Mouse (Mus musculus) kidney, postnatal 0 days (tissue): ENCODE measurements at regions not wholly inside any gene's neighbourhood (a gene's known extent, or its start where the extent isn't known, plus 50 kb on each side); places are given as distances from the start of the nearest gene placed in this dataset.

Experiments
- ATAC-seq: fragments of 200-750 bp; cut with Nextera tagmentation; replicated peaks from 2 replicates; pipeline ENCODE4 v1.8.0; 2017; ENCODE audit warnings: low read depth, moderate number of reproducible peaks, moderate TSS enrichment, moderate library complexity; ENCODE audit not compliant: low FRiP score
- DNase-seq: peaks from one replicate; pipeline ENCODE4 v3.0.0-alpha.2; 2016; ENCODE audit warnings: low spot score
- H3K27ac ChIP-seq: fragments of 300-500 bp; sonication (generic); 2 replicates; pipeline ENCODE4 v1.5.1; 2014; ENCODE audit warnings: mild to moderate bottlenecking
- H3K27me3 ChIP-seq: fragments of 300-500 bp; sonication (generic); 2 replicates; pipeline ENCODE4 v1.6.1; 2014; ENCODE audit warnings: low read length, mixed read lengths; ENCODE audit not compliant: insufficient read depth
- H3K36me3 ChIP-seq: fragments of 300-500 bp; sonication (generic); 2 replicates; pipeline ENCODE4 v1.6.1; 2014; ENCODE audit warnings: low read length, mixed read lengths; ENCODE audit not compliant: insufficient read depth
- H3K4me1 ChIP-seq: fragments of 300-500 bp; sonication (generic); replicated peaks from 2 replicates; pipeline ENCODE4 v1.6.1; 2014; ENCODE audit warnings: antibody characterized with exemption, low read length, mixed read lengths; ENCODE audit not compliant: insufficient read depth
- H3K4me2 ChIP-seq: fragments of 300-500 bp; sonication (generic); 2 replicates; pipeline ENCODE4 v1.6.1; 2014; ENCODE audit warnings: mild to moderate bottlenecking, low read length, moderate library complexity, mixed read lengths
- H3K4me3 ChIP-seq: fragments of 300-500 bp; sonication (generic); replicated peaks from 2 replicates; pipeline ENCODE4 v1.5.1; 2014; ENCODE audit warnings: low read depth, low read length
- H3K9ac ChIP-seq: fragments of 300-500 bp; sonication (generic); 2 replicates; pipeline ENCODE4 v1.6.1; 2014; ENCODE audit warnings: low read depth, low read length
- H3K9me3 ChIP-seq: fragments of 300-500 bp; sonication (generic); replicated peaks from 2 replicates; pipeline ENCODE4 v1.6.1; 2016; ENCODE audit warnings: low read length, inconsistent platforms, mixed read lengths
- CTCF ChIP-seq: IDR thresholded peaks from 2 replicates; pipeline ENCODE4 v1.5.1; 2016; ENCODE audit warnings: antibody characterized with exemption, low read depth, mild to moderate bottlenecking, moderate library complexity
- WGBS: fragments of 180-500 bp; shearing (Covaris S2); extraction: QIAGEN DNeasy Blood & Tissue Kit; methylation state at CpG from one replicate; pipeline ENCODE4 v1.1.7; 2014; 5-methylcytosine and 5-hydroxymethylcytosine counted together

- 40% methylated on average over 3 of the region's 3 CpGs for WGBS
- H3K9me3 ChIP-seq, result no peaks in the 10 kb centered on the region
- TF ChIP-seq CTCF, result no peak
- H3K36me3 ChIP-seq, result no peaks in the 10 kb centered on the region
- no peaks in the 10 kb centered on the region for H3K4me1 ChIP-seq
- no peak overlapping the region for H3K4me3 ChIP-seq
- no peak overlapping the region for H3K27ac ChIP-seq
- no peak for ATAC-seq
- no peak for DNase-seq
- H3K9ac ChIP-seq, result no peak overlapping the region
- H3K4me2 ChIP-seq, result no peak overlapping the region
- no peaks in the 10 kb centered on the region for H3K27me3 ChIP-seq
Observed at GRCm38 (mm10) chr3:132343625-132344024, 258.5 kb downstream of the Dkk2 start.

GRCm38 (mm10) chr3:132345856-132346255 lies 260.8 kb downstream of the Dkk2 start:
- DNase-seq (no peak), ATAC-seq (no peak)
- H3K9ac ChIP-seq, result no peak overlapping the region
- no peak overlapping the region for H3K4me3 ChIP-seq
- no peaks in the 10 kb centered on the region for H3K27me3 ChIP-seq
- no peaks in the 10 kb centered on the region for H3K4me1 ChIP-seq
- H3K36me3 ChIP-seq, result no peaks in the 10 kb centered on the region
- no peak overlapping the region for H3K27ac ChIP-seq
- no peak for TF ChIP-seq CTCF
- H3K4me2 ChIP-seq, result no peak overlapping the region
- no peaks in the 10 kb centered on the region for H3K9me3 ChIP-seq
- WGBS, result 80% methylated on average over 1 of the region's 1 CpGs

DNA sequence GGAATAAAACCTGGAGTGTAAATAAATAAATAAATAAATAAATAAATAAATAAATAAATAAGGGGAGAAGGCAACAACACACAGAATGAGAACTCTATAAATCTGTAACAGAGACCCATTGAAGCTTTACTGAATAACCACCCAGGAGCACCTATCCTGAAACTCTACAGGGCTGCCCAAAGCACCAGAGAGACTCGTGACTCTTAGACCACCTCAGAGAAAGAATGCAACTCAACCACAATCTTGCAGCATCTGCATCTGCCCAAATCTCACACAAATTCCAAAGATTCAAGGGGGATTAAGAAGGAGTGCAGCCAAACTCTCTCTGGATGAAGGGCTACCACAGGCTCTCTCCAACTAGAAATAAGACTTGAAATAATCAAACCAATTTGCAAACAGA lies 264.5 kb downstream of the Dkk2 start:
- no peak for DNase-seq
- Histone ChIP-seq H3K36me3 (no peaks in the 10 kb centered on the region), H3K4me2 (no peak overlapping the region), H3K4me3 (no peak overlapping the region), H3K9ac (no peak overlapping the region), H3K9me3 (no peaks in the 10 kb centered on the region), H3K27me3 (no peaks in the 10 kb centered on the region), H3K27ac (no peak overlapping the region), H3K4me1 (no peaks in the 10 kb centered on the region)
- TF ChIP-seq CTCF, result no peak
- ATAC-seq, result no peak
- 75% methylated on average over 1 of the region's 1 CpGs for WGBS

DNA sequence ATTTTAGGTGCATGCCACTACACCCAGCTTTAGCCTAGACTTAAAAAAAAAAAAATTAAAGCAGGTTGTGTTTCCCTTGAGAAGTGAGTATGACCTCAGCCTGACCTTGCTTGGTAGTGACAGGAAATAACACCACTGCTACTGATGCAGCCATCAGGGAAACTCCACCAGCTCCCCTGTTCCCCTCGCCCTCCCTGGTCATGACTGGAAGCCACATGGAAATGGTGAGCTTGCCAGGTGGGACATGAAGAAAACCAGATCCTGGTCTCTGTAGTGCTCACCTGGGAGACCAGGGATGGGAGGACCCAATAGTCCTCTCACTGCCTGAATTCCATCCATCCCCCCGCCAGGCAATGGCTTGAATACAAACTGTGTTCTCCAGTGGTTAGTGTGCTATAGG lies 268.1 kb downstream of the Dkk2 start:
- Histone ChIP-seq H3K4me1 (no peaks in the 10 kb centered on the region), H3K4me2 (no peak overlapping the region), H3K4me3 (no peak overlapping the region), H3K9ac (no peak overlapping the region), H3K9me3 (no peaks in the 10 kb centered on the region), H3K27ac (no peak overlapping the region), H3K36me3 (no peaks in the 10 kb centered on the region), H3K27me3 (no peaks in the 10 kb centered on the region)
- TF ChIP-seq CTCF, result no peak
- no peak for DNase-seq
- 73% methylated on average over 2 of the region's 2 CpGs for WGBS
- ATAC-seq, result no peak

- Histone ChIP-seq H3K4me1 (no peaks in the 10 kb centered on the region), H3K27me3 (no peaks in the 10 kb centered on the region), H3K4me3 (no peak overlapping the region), H3K9ac (no peak overlapping the region), H3K36me3 (no peaks in the 10 kb centered on the region), H3K27ac (no peak overlapping the region), H3K9me3 (no peaks in the 10 kb centered on the region), H3K4me2 (no peak overlapping the region)
- DNase-seq (no peak), ATAC-seq (no peak)
- no peak for TF ChIP-seq CTCF
- 82% methylated on average over 3 of the region's 3 CpGs for WGBS
Observed at GRCm38 (mm10) chr3:132359596-132359995, 270.0 kb upstream of the Gimd1 start.

DNA sequence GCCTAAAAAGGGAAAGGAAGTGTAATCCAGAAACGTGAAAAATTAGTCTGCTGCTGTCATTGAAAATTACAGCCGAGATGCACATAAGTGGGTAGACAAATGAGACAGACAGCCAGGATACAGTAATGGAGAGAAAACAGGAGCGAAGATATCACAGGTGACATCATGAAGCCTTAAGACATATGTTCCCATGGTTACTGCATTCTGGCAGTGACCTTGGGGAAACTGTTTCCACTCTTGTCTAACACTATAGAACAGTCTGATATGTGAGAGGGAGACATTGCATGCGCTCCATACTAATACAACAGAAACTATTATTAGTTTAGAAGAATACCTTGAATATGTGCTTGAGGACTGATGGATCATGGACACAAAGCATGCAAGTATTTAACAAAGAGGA lies 254.0 kb upstream of the Gimd1 start:
- no peaks in the 10 kb centered on the region for H3K36me3 ChIP-seq
- no peak for ATAC-seq
- 71% methylated on average over 4 of the region's 4 CpGs for WGBS

GRCm38 (mm10) chr3:132417742-132418141 lies 211.9 kb upstream of the Gimd1 start:
- H3K27me3 ChIP-seq, result no peaks in the 10 kb centered on the region
- DNase-seq (peak; percentile 55), ATAC-seq (no peak)
- H3K4me3 ChIP-seq, result no peak overlapping the region
- H3K9ac ChIP-seq, result no peak overlapping the region
- no peak overlapping the region for H3K4me2 ChIP-seq
- no peak overlapping the region for H3K27ac ChIP-seq
- H3K36me3 ChIP-seq, result no peaks in the 10 kb centered on the region
- TF ChIP-seq CTCF, result no peak
- WGBS, result 17% methylated on average over 2 of the region's 2 CpGs
- 0 out of 2 replicates have a peak, but pooled peaks cover 4% of the 10 kb centered on the region for H3K4me1 ChIP-seq
- H3K9me3 ChIP-seq, result no peaks in the 10 kb centered on the region

More for the DNA sequence above, 254.0 kb upstream of the Gimd1 start:
- no peaks in the 10 kb centered on the region for H3K9me3 ChIP-seq
- H3K9ac ChIP-seq, result no peak overlapping the region
- no peak for DNase-seq
- no peaks in the 10 kb centered on the region for H3K4me1 ChIP-seq
- no peak overlapping the region for H3K4me3 ChIP-seq
- H3K27me3 ChIP-seq, result no peaks in the 10 kb centered on the region
- H3K4me2 ChIP-seq, result no peak overlapping the region
- no peak for TF ChIP-seq CTCF
- no peak overlapping the region for H3K27ac ChIP-seq
